Mouse (Mus musculus): Measurements from ENCODE around the gene Eftud2. TPM values are rescaled to one million over a fixed set of nuclear protein-coding genes. Genes with fewer than 3 reads are reported as not detected.

The Eftud2 gene
- polyA plus RNA-seq, 1 experiment from 2014 or later: 113 TPM

Other genes with a start within 250 kb of the Eftud2 start
- gene Meioc, start 217.3 kb downstream of the Eftud2 start, polyA plus RNA-seq (2014; fragmentation: Nextera tagmentation; extraction: Ambion mirVana): 0.11 and 0.12 TPM in 2 replicates
- 35.5 and 37.4 TPM in 2 replicates for gene Ccdc43, start 183.2 kb downstream of the Eftud2 start, polyA plus RNA-seq (2014; fragmentation: Nextera tagmentation; extraction: Ambion mirVana)
- 22.2 and 31.8 TPM in 2 replicates for gene Adam11, start 119.5 kb downstream of the Eftud2 start, polyA plus RNA-seq (2014; fragmentation: Nextera tagmentation; extraction: Ambion mirVana)
- 34.1 and 34.7 TPM in 2 replicates for gene Gjc1, start 61.3 kb downstream of the Eftud2 start, polyA plus RNA-seq (2014; fragmentation: Nextera tagmentation; extraction: Ambion mirVana)
- gene Higd1b, start 45.1 kb downstream of the Eftud2 start, polyA plus RNA-seq (2014; fragmentation: Nextera tagmentation; extraction: Ambion mirVana): 5.0 and 10.2 TPM in 2 replicates
- 2.1 and 2.4 TPM in 2 replicates for gene Ccdc103, start 219 bp upstream of the Eftud2 start, polyA plus RNA-seq (2014; fragmentation: Nextera tagmentation; extraction: Ambion mirVana)
- gene Fam187a, start 4.2 kb upstream of the Eftud2 start, polyA plus RNA-seq (2014; fragmentation: Nextera tagmentation; extraction: Ambion mirVana): 0.17 TPM in 1 of 2 replicates, not detected in the other
- 0.17 and 0.88 TPM in 2 replicates for gene Gfap, start 19.9 kb upstream of the Eftud2 start, polyA plus RNA-seq (2014; fragmentation: Nextera tagmentation; extraction: Ambion mirVana)
- gene Kif18b, start 44.1 kb upstream of the Eftud2 start, polyA plus RNA-seq (2014; fragmentation: Nextera tagmentation; extraction: Ambion mirVana): 0.84 and 0.88 TPM in 2 replicates
- gene C1ql1, start 65.7 kb upstream of the Eftud2 start, polyA plus RNA-seq (2014; fragmentation: Nextera tagmentation; extraction: Ambion mirVana): 5.6 and 6.8 TPM in 2 replicates
- gene Nmt1, start 147.2 kb upstream of the Eftud2 start, polyA plus RNA-seq (2014; fragmentation: Nextera tagmentation; extraction: Ambion mirVana): 27.9 and 35.5 TPM in 2 replicates
- gene Dcakd, start 147.3 kb upstream of the Eftud2 start, polyA plus RNA-seq (2014; fragmentation: Nextera tagmentation; extraction: Ambion mirVana): 178 and 193 TPM in 2 replicates
- gene Plcd3, start 220.7 kb upstream of the Eftud2 start, polyA plus RNA-seq (2014; fragmentation: Nextera tagmentation; extraction: Ambion mirVana): 1.3 and 1.4 TPM in 2 replicates
- gene Acbd4, start 220.7 kb upstream of the Eftud2 start, polyA plus RNA-seq (2014; fragmentation: Nextera tagmentation; extraction: Ambion mirVana): 8.1 and 8.2 TPM in 2 replicates
- gene Hexim1, start 235.2 kb upstream of the Eftud2 start, polyA plus RNA-seq (2014; fragmentation: Nextera tagmentation; extraction: Ambion mirVana): 5.8 and 6.1 TPM in 2 replicates

All from neural tube, embryonic 14.5 days (tissue).